Comparison of ENCODE assay signal across 14 mouse cellular contexts in genomic region chr14:76379411-76379810, GRCm38 (mm10).
"Had no signal": no experiment of that assay in that cellular context is flagged by ENCODE, and none has a peak within 500 bp of the region (broad histone marks: within the 10 kb centered on the region; RNA-seq: fewer than 3 reads in every experiment).

No protein-coding gene starts in this region.

- DNase-seq: gastrocnemius, postnatal 14 days; heart, adult 11 months; heart, adult 2 months; heart, postnatal 14 days; heart, postnatal 36 days; kidney, adult 11 months; kidney, adult 2 months; kidney, adult 9 months; kidney, postnatal 14 days; kidney, postnatal 36 days; layer of hippocampus, adult 9-11 months; layer of hippocampus, postnatal 36 days; liver; liver, embryonic 13.5 days had no signal
